Mouse (Mus musculus) B cell, adult 2 months (primary cell): ENCODE measurements around the gene Uevld.
A peak's percentile ranks its signal among the peaks of the same experiment; 100 is the strongest.
"Not testable (repeated sequence)": the region's sequence is repeated elsewhere in the genome, so short reads cannot be mapped to it uniquely, and the experiment has no call there.

Source experiments
- DNase-seq, 2 experiments: peaks; one replicate each; pipeline ENCODE4 v3.0.0; 2022

Gene Uevld

GRCm38 (mm10) chr7:46964070-46964469 lies 5.7 kb upstream of the Uevld start:
- no peak for DNase-seq

- peak; percentile 74 for DNase-seq
Observed at GRCm38 (mm10) chr7:46962806-46963618, 4.7 kb upstream of the Uevld start.

GRCm38 (mm10) chr7:46962132-46962531 lies 3.8 kb upstream of the Uevld start:
- no peak for DNase-seq

DNA sequence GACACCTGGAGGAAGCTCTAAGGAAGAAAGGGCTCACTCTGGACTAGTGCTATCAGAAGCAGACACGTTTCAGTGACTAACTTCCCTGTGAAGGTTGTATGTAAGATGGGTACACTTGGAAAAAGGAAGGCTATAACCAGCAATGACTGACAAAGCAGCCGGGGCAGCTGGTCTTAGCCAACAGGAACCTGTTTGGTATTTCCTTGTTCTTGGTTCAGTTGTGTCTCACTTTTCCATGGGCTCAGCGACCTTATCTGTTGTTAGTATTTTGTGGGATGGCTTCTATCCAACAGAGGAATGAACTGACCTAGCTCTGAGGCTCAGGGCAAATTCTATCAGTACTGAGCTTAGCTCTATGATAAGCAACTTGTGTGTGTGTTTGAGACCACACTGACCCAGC lies 2.7 kb upstream of the Uevld start:
- no peak for DNase-seq

DNA sequence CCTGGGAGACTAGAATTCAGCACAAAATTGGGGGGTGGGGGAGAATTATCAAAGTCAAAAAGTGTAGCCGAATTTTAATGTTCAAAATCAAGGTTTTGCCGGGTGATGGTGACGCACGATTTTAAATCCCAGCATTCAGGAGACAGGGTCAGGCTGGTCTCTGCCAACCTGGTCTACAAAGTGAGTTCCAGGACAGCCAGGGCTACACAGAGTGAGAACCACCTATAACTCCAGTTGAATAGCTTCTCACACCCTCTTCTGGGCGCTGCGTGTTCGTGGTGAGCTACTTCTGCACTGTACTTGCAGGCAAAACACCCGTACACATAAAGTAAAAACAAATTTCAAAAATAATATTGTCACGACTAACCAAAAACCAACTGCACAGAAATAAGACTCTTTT lies 526 bp upstream of the Uevld start:
- DNase-seq, result no peak

DNA sequence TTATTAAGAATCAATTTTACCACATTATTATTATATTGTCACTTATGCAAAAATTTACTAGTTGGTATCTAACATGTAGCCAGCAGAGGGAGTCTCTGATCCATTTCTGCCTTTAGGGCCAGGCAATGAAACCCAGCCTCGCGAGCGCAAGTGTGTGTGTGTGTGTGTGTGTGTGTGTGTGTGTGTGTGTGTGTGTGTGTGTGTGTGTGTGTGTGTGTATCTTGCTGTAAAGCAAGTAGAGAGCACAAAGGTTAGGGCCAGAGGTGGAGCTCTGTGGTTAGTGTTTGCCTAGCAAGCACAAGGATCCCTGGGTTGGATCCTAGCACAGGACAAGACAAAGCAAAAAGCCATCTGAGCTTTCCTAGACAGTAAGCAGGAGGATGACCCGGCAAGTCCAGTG lies 22.5 kb downstream of the Uevld start:
- DNase-seq, result peak; percentile 37 to 47

DNA sequence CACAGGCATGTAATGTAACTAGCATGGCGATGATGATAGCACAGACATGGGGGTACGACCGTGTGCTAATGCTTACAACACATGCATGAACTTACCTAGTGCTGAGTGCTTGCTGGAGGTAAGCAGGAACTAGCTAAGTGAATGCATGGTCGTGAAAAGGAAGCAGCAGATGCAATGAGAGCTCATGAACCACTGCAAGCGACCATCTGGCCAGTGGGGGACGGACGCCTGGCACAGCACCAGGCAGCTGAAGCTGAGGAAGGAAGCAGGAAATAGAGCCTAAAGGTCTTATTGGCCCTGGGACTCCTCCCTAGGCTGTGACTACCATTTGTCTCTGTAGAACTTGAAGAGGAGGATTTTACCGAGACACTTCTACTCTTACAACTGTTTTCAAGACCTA lies 23.5 kb downstream of the Uevld start:
- no peak for DNase-seq

- DNase-seq, result no peak
Observed at GRCm38 (mm10) chr7:46931370-46931769, 27.0 kb downstream of the Uevld start.

DNA sequence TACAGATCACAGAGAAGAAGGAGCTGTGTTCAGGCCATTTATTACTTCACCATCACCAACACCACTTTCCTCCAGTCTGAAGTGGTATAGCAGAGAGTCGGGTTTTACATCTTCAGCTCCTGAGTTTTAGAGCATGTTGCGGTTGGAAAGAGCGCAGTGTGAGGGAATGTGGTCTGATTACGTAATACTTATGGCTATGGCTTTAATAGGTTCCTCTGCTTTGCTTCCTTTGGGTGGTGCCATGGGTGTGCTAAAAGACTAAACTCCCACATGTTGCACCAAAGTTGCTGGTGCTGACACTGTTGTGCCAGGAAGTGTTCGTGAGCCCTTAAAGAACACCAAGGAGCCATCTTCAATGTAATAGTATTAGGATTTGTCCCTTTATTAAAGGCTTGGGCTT lies 30.0 kb downstream of the Uevld start:
- no peak for DNase-seq

DNA sequence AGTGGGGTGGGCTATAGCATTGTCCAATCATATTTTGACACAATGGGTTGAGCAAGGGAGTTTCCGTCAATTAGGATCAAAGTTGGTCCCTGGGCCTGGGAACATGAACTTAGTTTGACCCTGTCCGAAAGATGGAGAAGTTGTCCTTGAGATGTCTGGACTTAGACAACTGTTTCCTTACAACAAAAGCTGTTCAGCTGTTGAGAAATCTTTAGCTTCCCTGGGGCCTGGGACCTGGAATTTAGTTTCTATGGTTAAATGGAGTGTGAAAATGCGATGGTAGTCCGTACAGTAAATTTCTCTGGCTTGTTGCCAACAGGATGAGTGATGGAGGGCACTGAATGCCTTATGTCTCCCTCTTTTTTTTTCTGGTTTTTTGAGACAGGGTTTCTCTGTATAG lies 36.3 kb downstream of the Uevld start:
- DNase-seq, result no peak

GRCm38 (mm10) chr7:46919551-46920176 lies 38.7 kb downstream of the Uevld start, which contains the start of gene Tsg101:
Gene Tsg101, minus strand, starts transcription at chr7:46919969.
- DNase-seq, result peak; percentile 95 to 97

- DNase-seq, result peak; percentile 13
Observed at GRCm38 (mm10) chr7:46918678-46919371, 39.5 kb downstream of the Uevld start.

GRCm38 (mm10) chr7:46916376-46916775 lies 42.0 kb downstream of the Uevld start:
- no peak for DNase-seq

GRCm38 (mm10) chr7:46911250-46911649 lies 47.1 kb downstream of the Uevld start:
- DNase-seq, result no peak

DNA sequence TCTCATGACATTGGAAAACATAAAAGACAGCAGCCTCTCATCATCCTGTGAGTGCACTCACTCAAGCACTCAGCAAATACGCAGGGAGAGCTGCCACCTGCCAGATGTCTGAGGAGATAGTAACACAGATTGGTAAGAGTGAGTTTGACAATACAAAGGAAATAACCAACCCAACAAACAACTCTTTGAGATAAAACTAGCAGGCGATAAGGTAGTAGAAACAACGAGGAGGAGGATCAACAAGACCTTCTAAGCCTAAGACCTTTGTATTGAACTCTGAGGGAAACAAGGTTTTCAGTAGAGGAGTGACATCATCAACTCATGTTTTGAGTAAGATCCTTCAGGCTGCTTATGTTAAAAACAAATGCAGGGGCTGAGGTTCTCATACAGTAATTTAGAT lies 59.0 kb downstream of the Uevld start:
- DNase-seq, result no peak

- peak; percentile 53 to 57 for DNase-seq
Observed at GRCm38 (mm10) chr7:46895511-46895910, 62.8 kb downstream of the Uevld start.

- DNase-seq, result no peak
Observed at GRCm38 (mm10) chr7:46883304-46883703, 75.0 kb downstream of the Uevld start.

DNA sequence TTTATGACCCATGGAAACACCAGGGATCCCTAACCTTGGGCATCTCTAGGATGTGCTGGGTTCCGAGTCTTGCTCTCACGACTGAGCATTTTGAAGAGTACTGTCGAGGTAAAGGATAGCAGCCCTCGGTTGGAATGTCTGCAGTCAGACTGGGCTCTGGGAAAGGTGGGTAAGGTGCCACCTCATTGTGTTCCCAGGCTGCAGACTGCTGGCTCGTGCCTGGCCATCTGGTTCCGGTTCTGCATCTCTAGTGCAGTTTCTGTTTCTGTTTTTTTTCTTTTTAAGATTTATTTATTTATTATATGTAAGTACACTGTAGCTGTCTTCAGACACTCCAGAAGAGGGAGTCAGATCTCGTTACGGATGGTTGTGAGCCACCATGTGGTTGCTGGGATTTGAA lies 76.4 kb downstream of the Uevld start:
- DNase-seq, result not testable (repeated sequence)

DNA sequence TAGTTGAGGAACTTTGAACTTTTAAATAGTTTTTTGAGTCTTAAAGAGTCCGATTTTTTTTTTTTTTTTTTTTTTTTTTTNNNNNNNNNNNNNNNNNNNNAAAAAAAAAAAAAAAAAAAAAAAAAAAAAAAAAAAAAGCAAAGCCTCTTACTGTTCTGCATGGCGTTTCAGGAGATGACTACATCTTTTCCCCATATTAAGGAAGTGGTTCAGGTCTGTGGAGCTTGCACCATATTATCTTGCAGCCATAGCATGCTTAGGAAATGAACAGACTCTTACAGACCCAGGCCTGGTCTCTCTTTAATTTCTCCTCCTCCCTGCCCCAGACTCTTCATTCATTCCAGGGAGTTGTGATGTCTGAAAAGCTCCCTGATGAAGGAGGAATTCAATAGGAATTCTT lies 77.3 kb downstream of the Uevld start:
- no peak for DNase-seq

GRCm38 (mm10) chr7:46879851-46880250 lies 78.5 kb downstream of the Uevld start:
- no peak for DNase-seq

DNA sequence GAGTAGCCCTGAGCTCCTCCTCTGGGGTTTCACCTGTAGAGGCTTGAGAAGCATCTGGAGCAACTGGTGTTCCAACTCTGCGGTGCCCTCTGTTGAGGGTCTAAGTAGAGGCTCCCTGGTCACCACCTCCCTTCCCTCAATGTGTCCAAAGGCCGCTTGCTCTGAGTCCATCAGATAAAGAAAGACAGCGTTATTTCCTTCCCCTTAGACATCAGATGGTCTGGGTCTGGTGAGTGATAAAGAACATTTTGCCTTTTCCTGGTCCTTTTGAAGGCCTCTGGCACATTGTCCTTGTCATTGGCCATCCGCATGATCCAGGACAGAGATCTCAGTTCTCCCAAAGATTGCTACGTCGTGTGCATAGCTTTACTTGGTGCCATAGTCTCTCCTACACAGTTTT lies 81.1 kb downstream of the Uevld start:
- no peak for DNase-seq

GRCm38 (mm10) chr7:46876841-46877240 lies 81.5 kb downstream of the Uevld start:
- no peak for DNase-seq
